Mouse (Mus musculus) layer of hippocampus, postnatal 36 days (tissue): Measurements from ENCODE around the gene Mrps35. TPM values are rescaled to one million over a fixed set of nuclear protein-coding genes. Genes with fewer than 3 reads are reported as not detected.

Source experiments
- DNase-seq, 2 experiments: peaks; one replicate each; pipeline ENCODE4 v3.0.0; 2022
- total RNA-seq, 2 experiments: library from RNA; stranded (reverse); gene quantifications; 2 replicates each; pipeline ENCODE4 v1.2.3; 2021

The Mrps35 gene
- total RNA-seq, 2 experiments from 2014 or later = 46.9 to 49.9 TPM

DNA sequence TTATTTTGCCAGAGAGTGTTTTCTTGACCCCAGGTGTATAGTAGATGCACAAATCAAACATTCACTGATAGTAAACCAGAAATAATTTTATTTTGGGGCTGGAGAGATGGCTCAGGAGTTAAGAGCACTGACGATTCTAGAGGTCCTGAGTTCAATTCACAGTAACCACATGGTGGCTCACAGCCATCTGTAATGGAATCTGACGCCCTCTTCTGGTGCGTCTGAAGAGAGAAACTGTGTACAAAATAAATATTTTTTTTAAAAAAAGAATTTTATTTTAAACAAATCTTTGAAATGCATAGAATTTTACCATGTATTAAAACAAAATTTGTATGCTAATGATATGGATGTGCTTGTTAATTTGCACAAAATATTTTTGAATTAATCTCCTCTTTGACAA lies 46.0 kb downstream of the Mrps35 start:
- DNase-seq = no peak

DNA sequence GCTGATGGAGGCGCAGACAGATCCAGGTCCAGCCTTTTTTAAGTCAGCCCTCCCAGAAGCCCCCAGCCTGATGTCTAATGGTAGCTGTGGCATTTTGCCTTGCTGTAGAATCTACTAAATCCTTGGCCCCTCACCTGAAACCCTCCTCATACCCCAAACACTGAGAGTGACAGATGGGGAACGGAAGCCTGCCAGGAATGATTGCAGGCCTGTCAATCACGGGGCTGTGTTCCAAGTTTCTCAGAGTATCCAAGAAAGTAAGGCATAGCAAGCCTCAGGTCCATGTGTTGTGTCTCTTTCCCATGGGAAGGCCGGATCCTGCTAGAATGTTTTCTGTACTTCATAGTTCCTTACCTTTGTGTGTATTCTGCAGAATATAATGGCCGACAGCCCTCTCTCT lies 47.6 kb downstream of the Mrps35 start:
- peak in 1 of 2 experiments; percentile 23 for DNase-seq

DNA sequence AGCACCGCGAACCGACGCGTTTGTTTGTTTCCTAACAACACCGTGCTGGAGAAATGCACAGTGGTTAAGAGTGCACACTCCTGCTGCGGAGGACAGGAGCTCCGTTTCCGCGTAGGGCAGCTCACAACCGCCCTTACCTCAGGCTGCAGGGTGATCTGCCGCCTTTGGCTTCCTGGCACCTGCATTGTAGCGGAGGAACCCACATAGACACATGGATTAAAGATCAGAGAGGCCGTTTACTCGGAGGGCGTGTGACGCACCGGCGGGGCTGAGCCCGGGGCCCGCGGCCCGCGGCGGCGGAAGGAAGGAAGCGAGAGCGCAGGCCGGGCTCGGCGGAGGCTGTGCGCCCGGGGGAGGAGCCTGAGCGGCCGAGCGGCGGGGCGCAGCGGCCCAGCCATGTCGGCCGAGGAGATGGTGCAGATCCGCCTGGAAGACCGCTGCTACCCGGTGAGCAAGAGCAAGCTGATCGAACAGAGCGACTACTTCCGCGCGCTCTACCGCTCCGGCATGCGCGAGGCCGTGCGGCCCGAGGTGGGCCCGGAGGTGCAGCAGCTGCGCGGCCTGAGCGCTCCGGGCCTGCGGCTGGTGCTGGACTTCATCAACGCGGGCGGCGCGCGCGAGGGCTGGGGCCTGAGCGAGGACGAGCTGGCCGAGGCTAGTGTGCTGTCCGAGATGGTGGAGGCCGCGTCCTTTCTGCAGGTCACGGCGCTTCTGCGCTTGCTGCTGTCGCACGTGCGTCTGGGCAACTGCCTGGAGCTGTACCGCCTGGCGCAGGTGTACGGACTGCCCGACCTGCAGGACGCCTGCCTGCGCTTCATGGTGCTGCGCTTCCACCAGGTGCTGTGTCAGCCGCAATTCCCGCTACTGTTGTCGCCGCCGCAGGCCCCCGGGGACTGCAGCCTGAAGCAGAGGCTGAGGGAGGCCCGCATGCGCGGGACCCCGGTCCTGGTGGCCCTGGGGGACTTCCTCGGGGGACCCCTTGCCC lies 48.9 kb downstream of the Mrps35 start, which contains the start of gene Klhl42:
Gene Klhl42 (plus strand): TSS at position 244 of the 985 bp plus-strand sequence.
- DNase-seq = peak; percentile 80

DNA sequence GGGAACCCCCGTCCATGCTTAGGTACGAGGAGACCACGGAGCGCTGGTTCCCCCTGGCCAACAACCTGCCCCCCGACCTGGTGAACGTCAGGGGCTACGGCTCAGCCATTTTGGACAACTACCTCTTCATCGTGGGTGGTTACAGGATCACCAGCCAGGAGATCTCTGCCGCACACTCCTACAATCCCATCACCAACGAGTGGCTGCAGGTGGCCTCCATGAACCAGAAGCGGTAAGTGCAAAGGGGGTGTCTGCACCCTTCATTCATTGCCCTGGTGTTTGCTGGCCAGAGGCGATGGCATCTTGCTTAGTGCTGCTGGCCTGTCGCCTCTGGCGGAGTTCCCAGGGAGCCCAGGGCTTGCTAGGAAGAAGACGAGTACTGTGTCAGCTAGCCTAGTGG lies 49.6 kb downstream of the Mrps35 start:
- DNase-seq = peak; percentile 40 to 43

DNA sequence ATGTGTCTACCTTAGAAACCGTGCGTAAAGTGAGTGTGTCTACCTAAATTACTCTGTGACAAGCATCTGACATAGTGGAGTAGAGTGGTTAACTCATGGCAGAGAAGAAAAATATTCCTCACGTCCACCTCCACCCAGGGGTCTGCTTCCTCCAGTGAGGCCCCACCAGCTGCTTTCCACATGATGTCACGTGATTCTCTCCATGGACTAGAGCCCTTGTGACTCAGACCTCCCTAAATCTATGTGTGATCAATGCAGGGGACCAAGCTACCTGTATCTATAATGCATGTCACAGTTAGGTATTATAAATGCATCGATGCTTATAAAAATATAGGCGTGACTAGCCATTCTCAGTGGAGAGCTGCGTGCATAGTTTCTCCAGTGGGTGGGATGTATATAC lies 52.2 kb downstream of the Mrps35 start:
- no peak for DNase-seq

DNA sequence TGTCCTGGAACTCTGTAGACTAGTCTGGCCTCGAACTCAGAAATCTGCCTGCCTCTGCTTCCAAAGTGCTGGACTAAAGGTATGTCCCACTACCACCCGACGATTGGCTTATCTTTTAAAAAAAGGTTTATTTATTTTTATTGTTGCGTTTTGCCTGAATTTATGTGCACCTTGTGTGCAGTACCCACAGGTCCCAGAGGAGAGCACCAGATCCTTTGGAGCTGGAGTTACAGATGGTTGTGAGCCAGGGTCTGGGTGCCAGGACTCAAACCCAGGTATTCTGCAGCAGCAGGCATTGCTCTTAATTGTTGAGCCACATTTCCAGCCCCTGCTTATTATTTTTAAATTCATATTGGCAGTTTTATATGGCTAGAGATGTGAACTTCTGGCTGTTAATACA lies 53.5 kb downstream of the Mrps35 start:
- DNase-seq = no peak

DNA sequence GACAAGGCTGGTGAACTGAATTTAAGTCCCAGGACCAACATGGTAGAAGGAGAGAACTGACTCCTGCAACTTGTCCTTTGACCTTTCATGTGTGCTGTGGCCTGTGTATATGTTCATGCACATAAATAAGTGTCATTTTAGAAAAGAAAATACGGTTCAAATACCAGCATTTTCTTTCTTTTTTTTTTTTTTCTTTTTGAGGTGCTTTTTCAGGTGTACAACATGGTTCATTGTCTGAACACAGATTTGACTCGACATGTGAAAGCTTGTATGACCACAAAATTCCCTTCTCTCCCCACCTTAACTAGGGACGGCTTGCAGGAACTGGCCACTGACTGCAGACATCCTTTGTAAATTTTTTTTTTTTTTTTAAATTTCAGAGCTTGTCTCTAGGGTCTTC lies 54.4 kb downstream of the Mrps35 start:
- DNase-seq = no peak

DNA sequence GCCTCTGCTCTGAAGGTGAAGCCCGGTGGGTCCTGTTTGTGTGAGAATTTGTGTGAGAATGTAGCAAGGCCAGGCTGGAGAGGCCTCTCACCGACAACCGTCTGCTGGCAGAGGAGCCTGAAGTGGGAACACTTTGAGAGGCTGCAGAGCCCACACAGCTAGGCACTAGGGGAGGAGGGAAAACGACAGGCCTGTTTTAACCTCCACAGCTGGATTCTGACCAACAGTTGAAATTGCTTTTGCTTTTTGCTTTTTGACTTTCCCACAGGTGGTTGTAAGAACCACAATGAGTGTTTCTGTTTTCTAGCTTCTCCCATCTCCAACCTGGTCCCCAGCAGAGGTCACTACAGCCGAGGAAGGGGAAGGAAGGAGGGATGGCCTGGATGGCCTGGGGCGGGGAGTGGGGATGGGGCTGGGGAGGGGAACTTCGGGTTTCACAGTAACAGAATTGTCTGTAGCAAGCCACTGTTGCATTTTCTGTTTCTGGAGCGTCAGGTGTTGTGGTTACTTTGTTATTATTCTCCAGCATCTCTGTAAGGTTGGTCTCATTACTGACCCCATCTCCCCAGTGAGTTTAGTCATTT lies 54.9 kb downstream of the Mrps35 start:
- no peak for DNase-seq

DNA sequence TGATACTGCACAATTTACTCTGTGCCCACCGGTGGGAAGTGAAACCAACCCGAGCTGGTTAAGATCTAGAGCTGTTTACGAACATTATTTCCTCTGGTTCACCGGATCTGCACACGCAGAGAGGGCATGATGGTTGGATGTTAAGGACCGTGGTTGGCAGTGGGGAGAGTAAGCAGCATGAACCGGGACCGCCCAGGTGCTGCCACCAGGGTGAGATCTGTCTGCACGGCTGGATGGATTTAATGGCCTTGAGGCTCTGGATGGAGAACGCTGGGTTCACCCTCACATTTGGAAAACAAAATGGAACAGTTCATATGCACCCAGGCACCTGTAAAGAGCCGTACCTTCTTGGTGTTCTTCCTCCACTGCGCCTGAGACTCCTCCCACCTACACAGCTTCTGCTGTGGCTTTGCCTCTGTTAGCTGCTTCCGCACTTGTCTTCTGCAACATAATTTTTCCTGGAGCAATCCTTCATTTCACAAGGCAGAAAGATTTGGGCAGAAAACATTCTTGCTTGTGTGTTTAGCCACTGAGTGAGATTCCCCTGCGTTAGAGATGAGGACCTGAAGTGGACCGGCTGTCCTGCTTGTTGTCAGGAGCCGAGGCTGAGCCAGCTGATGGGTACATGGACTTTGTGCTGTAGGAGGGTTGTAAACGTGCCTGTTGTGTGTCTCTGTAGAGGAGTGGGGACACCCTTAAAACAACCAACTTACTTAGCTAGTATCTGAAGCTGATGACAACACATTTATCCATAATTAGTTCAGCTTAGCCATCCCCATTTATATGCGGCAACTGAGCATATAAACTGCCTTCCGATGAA lies 57.1 kb downstream of the Mrps35 start:
- DNase-seq = no peak

DNA sequence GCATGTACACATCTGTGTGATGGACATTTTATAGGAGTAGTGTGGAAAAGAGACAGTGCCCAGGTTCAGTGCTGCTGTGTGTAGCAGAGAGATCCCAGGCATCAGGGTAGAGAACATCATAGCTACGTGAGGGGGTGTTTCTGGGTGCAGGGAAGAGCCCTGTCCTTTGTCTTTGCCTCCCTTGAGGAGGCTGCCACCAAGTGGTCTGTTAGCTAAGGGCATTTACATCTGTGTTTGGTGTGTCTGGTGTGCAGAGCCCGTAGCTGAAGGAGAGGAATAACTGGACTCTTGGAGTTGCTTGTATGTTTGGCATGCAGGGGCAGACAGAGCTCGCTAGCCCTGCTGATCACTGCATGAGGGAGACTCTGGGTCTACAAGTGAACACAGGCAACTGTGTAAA lies 59.7 kb downstream of the Mrps35 start:
- no peak for DNase-seq

DNA sequence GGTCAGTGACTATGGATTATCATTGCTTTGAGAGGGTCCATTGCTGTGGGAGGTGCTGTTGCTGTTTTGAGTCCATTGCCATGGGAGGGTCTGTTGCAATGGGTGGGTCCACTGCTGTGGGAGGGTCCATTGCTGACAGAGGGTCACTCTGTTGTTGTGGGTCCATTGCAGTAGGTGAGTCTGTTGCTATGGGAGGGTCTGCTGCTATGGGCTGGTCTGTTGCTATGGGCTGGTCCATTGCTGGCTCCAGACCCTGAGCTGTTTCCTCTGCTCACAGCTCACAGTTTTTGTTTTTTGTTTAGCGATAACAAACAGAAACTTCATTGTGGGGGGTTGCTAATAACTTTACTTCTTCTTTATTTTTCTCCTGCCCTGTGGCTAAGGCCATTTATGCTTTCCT lies 63.0 kb downstream of the Mrps35 start:
- no peak for DNase-seq

DNA sequence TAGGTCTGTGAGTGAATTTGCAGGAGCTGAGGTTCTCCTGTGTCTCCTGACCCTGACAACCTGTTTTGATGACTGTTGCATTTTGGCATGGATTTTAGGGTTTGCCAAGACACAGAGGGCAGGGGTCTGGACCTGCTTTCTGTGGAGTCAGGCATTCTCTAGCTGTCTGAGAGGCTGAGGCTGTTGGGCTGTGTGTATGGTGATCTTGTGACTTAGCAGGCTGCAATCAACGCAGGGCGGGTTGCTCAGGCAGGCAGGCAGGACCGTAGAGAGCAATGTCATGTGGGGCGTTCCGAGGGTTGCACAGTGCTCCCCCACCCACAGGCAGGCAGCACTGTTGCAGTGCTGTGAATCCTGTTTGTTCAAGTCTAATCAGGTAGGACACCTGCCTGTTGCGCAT lies 64.2 kb downstream of the Mrps35 start:
- no peak for DNase-seq

DNA sequence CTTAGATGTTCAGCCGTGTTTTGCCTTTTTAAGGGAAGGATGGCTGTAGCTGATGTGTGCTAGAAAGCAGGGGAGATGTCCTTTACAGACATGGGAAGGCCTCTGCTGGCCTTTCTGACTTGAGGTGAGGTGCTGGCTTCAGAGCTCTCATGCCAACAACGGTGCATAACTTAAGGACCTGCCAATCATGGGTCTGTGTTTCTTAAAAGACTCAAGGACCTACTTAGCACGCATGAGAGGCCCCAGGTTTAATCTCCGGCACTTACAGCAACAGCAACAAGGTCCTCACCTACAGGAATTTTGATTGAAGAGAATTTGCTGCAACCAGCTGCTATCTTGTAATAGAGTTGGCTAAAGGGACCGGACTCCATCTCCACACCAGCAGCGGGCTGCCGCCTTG lies 66.7 kb downstream of the Mrps35 start:
- no peak for DNase-seq

DNA sequence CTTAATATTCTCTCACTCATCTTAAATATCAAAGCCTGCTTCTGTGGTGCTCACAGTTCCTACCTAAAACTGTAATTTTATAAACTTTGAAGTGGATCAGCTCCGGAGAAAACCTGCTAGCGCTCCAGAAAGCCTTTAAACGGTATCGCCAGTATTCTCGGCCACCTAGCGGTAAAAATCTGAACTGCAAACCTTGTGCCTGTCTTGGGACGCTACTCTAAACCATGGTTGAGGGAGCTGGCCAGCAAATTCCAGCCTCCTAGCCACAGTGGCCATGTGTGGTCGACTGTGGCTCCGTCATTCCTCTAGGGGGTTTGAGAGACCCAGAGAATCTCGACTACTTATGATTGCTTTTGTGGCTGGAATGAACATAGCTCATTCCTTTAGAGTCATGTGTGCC lies 74.0 kb downstream of the Mrps35 start:
- peak; percentile 60 to 76 for DNase-seq

DNA sequence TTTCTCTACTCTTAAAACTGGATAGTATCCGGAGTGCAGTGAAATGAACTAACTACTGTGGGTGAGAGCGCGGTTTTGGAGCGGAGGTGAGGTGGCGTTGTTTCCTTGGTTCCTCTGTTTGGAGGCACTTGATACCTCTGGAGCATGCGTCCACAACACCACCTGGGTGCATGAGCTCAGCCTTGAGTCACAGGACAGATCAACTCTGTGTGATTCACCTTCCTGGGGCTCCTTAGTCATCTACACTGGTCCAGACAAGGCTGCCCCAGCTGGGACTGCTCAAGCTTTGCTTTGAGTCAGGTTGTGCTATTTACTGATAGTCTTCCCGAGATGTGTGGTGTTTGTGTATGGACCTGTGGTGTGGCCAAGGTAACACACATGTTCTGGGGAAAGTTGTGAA lies 75.2 kb downstream of the Mrps35 start:
- no peak for DNase-seq

DNA sequence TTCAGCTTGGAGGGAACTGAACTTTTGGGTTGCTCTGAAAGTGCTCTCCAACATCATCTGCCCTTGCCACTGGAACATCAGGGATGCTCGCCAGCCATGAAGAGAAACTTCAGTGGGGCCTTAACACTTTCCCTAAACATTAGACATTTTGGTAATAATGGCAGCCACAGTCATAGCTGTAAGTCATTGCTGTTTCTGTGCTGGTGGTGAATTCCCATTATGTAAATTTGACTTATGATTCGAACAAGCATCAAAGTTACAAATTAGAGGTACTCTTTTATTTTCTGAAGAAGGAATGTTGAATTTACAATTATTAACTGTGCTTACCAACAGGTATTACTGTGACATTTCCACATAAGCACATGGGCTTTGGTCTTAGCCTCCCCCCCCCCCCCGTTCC lies 75.6 kb downstream of the Mrps35 start:
- DNase-seq = no peak

DNA sequence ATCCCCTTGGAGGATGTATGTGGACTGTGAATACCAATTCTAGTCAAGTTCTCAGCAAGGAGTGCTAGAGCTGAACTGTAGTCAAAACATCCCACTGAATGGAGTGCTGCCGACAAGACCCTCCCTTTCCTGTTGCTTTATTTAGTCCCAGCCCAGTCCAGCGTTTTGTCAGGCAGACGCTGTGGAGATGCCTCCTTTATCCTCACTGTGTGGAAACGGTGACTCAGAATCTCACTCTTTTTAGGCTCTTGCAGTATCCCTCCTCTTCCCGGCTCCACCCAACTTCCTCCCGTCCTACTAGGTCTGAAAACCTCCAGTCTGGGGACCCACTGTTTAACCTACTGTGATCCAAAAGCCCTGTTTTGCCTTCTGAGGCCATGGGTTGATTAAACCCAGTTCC lies 78.8 kb downstream of the Mrps35 start:
- no peak for DNase-seq

Other genes with a start within 250 kb of the Mrps35 start
- gene Arntl2, start 246.7 kb upstream of the Mrps35 start, total RNA-seq = 10 to 100 TPM in 1 of 2 experiments, 1 to 10 TPM in 1; 7.6 to 11.1 TPM
- not detected for gene Smco2, start 192.7 kb upstream of the Mrps35 start, total RNA-seq
- gene Ppfibp1, start 154.3 kb upstream of the Mrps35 start, total RNA-seq = 10 to 100 TPM; 41.2 to 44.2 TPM
- not detected for gene 1700034J05Rik, start 88.3 kb upstream of the Mrps35 start, total RNA-seq
- gene Rep15, start 10.2 kb upstream of the Mrps35 start, total RNA-seq = 1 to 10 TPM; 1.6 to 1.9 TPM
- gene Mansc4, start 44.3 kb downstream of the Mrps35 start, total RNA-seq = under 1 TPM; 0.42 to 0.46 TPM
- 10 to 100 TPM; 19.6 to 20.7 TPM for gene Klhl42, start 48.6 kb downstream of the Mrps35 start, total RNA-seq
- gene Pthlh, start 221.4 kb downstream of the Mrps35 start, total RNA-seq = 1 to 10 TPM; 2.7 TPM